Mouse (Mus musculus): ENCODE data around the gene Fam129b. TPM values are rescaled to one million over a fixed set of nuclear protein-coding genes. Genes with fewer than 3 reads are reported as not detected.

Fam129b gene
- total and polyA plus RNA-seq, 3 experiments: 17.5 to 20.0 TPM; not detected in 1

DNA sequence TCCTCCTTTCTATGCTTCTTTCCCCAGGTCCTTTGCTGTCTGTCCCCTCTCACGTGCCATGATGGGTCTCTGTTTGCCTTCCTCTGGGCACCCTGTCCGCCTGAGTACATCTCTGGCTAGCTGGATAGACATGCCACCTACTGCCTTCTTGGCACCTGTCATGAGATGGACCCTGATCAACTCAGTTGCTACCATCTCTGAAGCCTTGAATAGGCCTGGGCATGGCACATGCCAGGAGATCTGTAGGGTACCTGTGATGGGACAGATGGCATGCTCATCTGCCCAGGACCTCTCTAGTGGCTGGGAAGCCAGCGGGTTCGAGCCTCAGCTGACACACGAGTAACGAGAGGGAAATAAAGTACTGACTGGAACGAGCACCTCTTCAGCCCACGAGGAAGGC, 98.3 kb downstream of the Fam129b start:
- Histone ChIP-seq H3K27ac (ENCODE audit: control insufficient read depth, low read depth, low read length) (no peak overlapping the region), H3K9ac (ENCODE audit: control insufficient read depth, low read depth, low read length, poor library complexity, severe bottlenecking) (no peak overlapping the region), H3K36me3 (ENCODE audit: control insufficient read depth in 1 of 2, insufficient read depth in 2 of 2, low read length in 2 of 2) (peaks cover 0 to 16% of the 10 kb centered on the region in 2 experiments; a peak in 2 of 4 replicates), H3K4me3 (ENCODE audit: control insufficient read depth in 1 of 2, insufficient read depth in 1 of 2, low read depth in 2 of 2, low read length in 2 of 2) (no peak overlapping the region), H3K9me3 (replicated peaks; ENCODE audit: insufficient read depth, low read length) (no peaks in the 10 kb centered on the region), H3K27me3 (ENCODE audit: control insufficient read depth in 1 of 2, insufficient read depth in 2 of 2, low read length in 2 of 2) (no peaks in the 10 kb centered on the region), H3K4me1 (ENCODE audit: control insufficient read depth in 1 of 2, insufficient read depth in 2 of 2, low read length in 2 of 2) (peaks cover 13 to 17% of the 10 kb centered on the region in 2 experiments), H3K79me2 (ENCODE audit: control insufficient read depth, insufficient read depth, low read length, poor library complexity) (no peaks in the 10 kb centered on the region; the same call in 1 of the 2 replicates)
- TF ChIP-seq HCFC1 (IDR thresholded peaks at IDR 0.05; ENCODE audit: low read depth, low read length) (no peak), USF1 (IDR thresholded peaks at IDR 0.05; ENCODE audit: low read depth, low read length) (no peak), USF2 (IDR thresholded peaks at IDR 0.05; ENCODE audit: borderline replicate concordance in 1 of 2, insufficient read depth in 1 of 2, low read depth in 1 of 2, low read length in 2 of 2) (no peak), ZC3H11A (IDR thresholded peaks at IDR 0.05; ENCODE audit: low read depth, low read length) (no peak)
- DNase-seq (ENCODE audit: low read depth, low spot score): no peak

Other genes starting within 250 kb of the Fam129b start
- gene Eng, start 229.5 kb upstream of the Fam129b start, total RNA-seq (2012; rRNA removed): 0.33 and 0.73 TPM in 2 replicates
- gene Eng, start 229.5 kb upstream of the Fam129b start, polyA plus RNA-seq (2012; ENCODE audit: insufficient read depth in 1 of 2, insufficient read length in 2 of 2, low read depth in 1 of 2, low replicate concordance in 2 of 2, missing spikeins in 1 of 2): 1 to 10 TPM in 1 of 2 experiments, not detected in 1; 1.0 TPM
- 32.5 and 40.0 TPM in 2 replicates for gene Fpgs, start 172.0 kb upstream of the Fam129b start, total RNA-seq (2012; rRNA removed)
- 10 to 100 TPM in 1 of 2 experiments, not detected in 1; 73.9 TPM for gene Fpgs, start 172.0 kb upstream of the Fam129b start, polyA plus RNA-seq (2012; ENCODE audit: insufficient read depth in 1 of 2, insufficient read length in 2 of 2, low read depth in 1 of 2, low replicate concordance in 2 of 2, missing spikeins in 1 of 2)
- gene Cdk9, start 163.0 kb upstream of the Fam129b start, total RNA-seq (2012; rRNA removed): 30.9 and 37.7 TPM in 2 replicates
- gene Cdk9, start 163.0 kb upstream of the Fam129b start, polyA plus RNA-seq (2012; ENCODE audit: insufficient read depth in 1 of 2, insufficient read length in 2 of 2, low read depth in 1 of 2, low replicate concordance in 2 of 2, missing spikeins in 1 of 2): 100 to 1,000 TPM in 1 of 2 experiments, not detected in 1; 125 TPM
- 0.19 and 0.26 TPM in 2 replicates for gene Sh2d3c, start 155.1 kb upstream of the Fam129b start, total RNA-seq (2012; rRNA removed)
- gene Sh2d3c, start 155.1 kb upstream of the Fam129b start, polyA plus RNA-seq (2012; ENCODE audit: insufficient read depth in 1 of 2, insufficient read length in 2 of 2, low read depth in 1 of 2, low replicate concordance in 2 of 2, missing spikeins in 1 of 2): under 1 TPM in 1 of 2 experiments, not detected in 1; 0.43 TPM
- not detected in 2 replicates for gene 6330409D20Rik, start 135.1 kb upstream of the Fam129b start, total RNA-seq (2012; rRNA removed)
- not detected for gene 6330409D20Rik, start 135.1 kb upstream of the Fam129b start, polyA plus RNA-seq (2012; ENCODE audit: insufficient read depth in 1 of 2, insufficient read length in 2 of 2, low read depth in 1 of 2, low replicate concordance in 2 of 2, missing spikeins in 1 of 2)
- 46.6 and 54.7 TPM in 2 replicates for gene Tor2a, start 118.9 kb upstream of the Fam129b start, total RNA-seq (2012; rRNA removed)
- gene Tor2a, start 118.9 kb upstream of the Fam129b start, polyA plus RNA-seq (2012; ENCODE audit: insufficient read depth in 1 of 2, insufficient read length in 2 of 2, low read depth in 1 of 2, low replicate concordance in 2 of 2, missing spikeins in 1 of 2): 10 to 100 TPM in 1 of 2 experiments, not detected in 1; 62.2 TPM
- 0.26 and 0.69 TPM in 2 replicates for gene Ttc16, start 100.5 kb upstream of the Fam129b start, total RNA-seq (2012; rRNA removed)
- gene Ttc16, start 100.5 kb upstream of the Fam129b start, polyA plus RNA-seq (2012; ENCODE audit: insufficient read depth in 1 of 2, insufficient read length in 2 of 2, low read depth in 1 of 2, low replicate concordance in 2 of 2, missing spikeins in 1 of 2): under 1 TPM in 1 of 2 experiments, not detected in 1; 0.35 TPM
- 18.0 and 27.9 TPM in 2 replicates for gene Ptrh1, start 100.3 kb upstream of the Fam129b start, total RNA-seq (2012; rRNA removed)
- gene Ptrh1, start 100.3 kb upstream of the Fam129b start, polyA plus RNA-seq (2012; ENCODE audit: insufficient read depth in 1 of 2, insufficient read length in 2 of 2, low read depth in 1 of 2, low replicate concordance in 2 of 2, missing spikeins in 1 of 2): 10 to 100 TPM in 1 of 2 experiments, not detected in 1; 12.3 TPM
- 0.12 and 0.13 TPM in 2 replicates for gene Cfap157, start 91.7 kb upstream of the Fam129b start, total RNA-seq (2012; rRNA removed)
- 1 to 10 TPM in 1 of 2 experiments, not detected in 1; 2.3 TPM for gene Cfap157, start 91.7 kb upstream of the Fam129b start, polyA plus RNA-seq (2012; ENCODE audit: insufficient read depth in 1 of 2, insufficient read length in 2 of 2, low read depth in 1 of 2, low replicate concordance in 2 of 2, missing spikeins in 1 of 2)
- gene Stxbp1, start 28.9 kb upstream of the Fam129b start, total RNA-seq (2012; rRNA removed): 7.1 and 8.2 TPM in 2 replicates
- 10 to 100 TPM in 1 of 2 experiments, not detected in 1; 33.2 TPM for gene Stxbp1, start 28.9 kb upstream of the Fam129b start, polyA plus RNA-seq (2012; ENCODE audit: insufficient read depth in 1 of 2, insufficient read length in 2 of 2, low read depth in 1 of 2, low replicate concordance in 2 of 2, missing spikeins in 1 of 2)
- 1,806 and 1,842 TPM in 2 replicates for gene Rpl12, start 85.4 kb downstream of the Fam129b start, total RNA-seq (2012; rRNA removed)
- 100 to 1,000 TPM in 1 of 2 experiments, not detected in 1; 116 TPM for gene Rpl12, start 85.4 kb downstream of the Fam129b start, polyA plus RNA-seq (2012; ENCODE audit: insufficient read depth in 1 of 2, insufficient read length in 2 of 2, low read depth in 1 of 2, low replicate concordance in 2 of 2, missing spikeins in 1 of 2)
- gene Lrsam1, start 85.5 kb downstream of the Fam129b start, total RNA-seq (2012; rRNA removed): 13.5 and 17.9 TPM in 2 replicates
- 10 to 100 TPM in 1 of 2 experiments, not detected in 1; 14.2 TPM for gene Lrsam1, start 85.5 kb downstream of the Fam129b start, polyA plus RNA-seq (2012; ENCODE audit: insufficient read depth in 1 of 2, insufficient read length in 2 of 2, low read depth in 1 of 2, low replicate concordance in 2 of 2, missing spikeins in 1 of 2)
- gene Slc2a8, start 106.0 kb downstream of the Fam129b start, total RNA-seq (2012; rRNA removed): 7.4 and 7.8 TPM in 2 replicates
- gene Slc2a8, start 106.0 kb downstream of the Fam129b start, polyA plus RNA-seq (2012; ENCODE audit: insufficient read depth in 1 of 2, insufficient read length in 2 of 2, low read depth in 1 of 2, low replicate concordance in 2 of 2, missing spikeins in 1 of 2): 10 to 100 TPM in 1 of 2 experiments, not detected in 1; 16.0 TPM